Mouse (Mus musculus): Measurements from ENCODE around the gene Wars.
"Not testable (repeated sequence)": the region's sequence is repeated elsewhere in the genome, so short reads cannot be mapped to it uniquely, and the experiment has no call there.

Wars gene

GRCm38 (mm10) chr12:108857109-108857508 is 36.9 kb downstream of the Wars start:
- no peak for DNase-seq (ENCODE audit: low spot score in 2 of 2)

- DNase-seq (ENCODE audit: low spot score in 2 of 2) = no peak
Measured at GRCm38 (mm10) chr12:108856186-108856585, 37.8 kb downstream of the Wars start.

GRCm38 (mm10) chr12:108855081-108855480 is 38.9 kb downstream of the Wars start:
- DNase-seq (ENCODE audit: low spot score in 2 of 2) = no peak

- no peak for DNase-seq (ENCODE audit: low spot score in 2 of 2)
Measured at GRCm38 (mm10) chr12:108852822-108853221, 41.2 kb downstream of the Wars start.

- DNase-seq (ENCODE audit: low spot score in 2 of 2) = no peak
Measured at GRCm38 (mm10) chr12:108850886-108851285, 43.1 kb downstream of the Wars start.

GRCm38 (mm10) chr12:108850129-108850528 is 43.8 kb downstream of the Wars start:
- DNase-seq (ENCODE audit: low spot score in 2 of 2) = no peak

GRCm38 (mm10) chr12:108849488-108850022 is 44.4 kb downstream of the Wars start:
- DNase-seq (ENCODE audit: low spot score in 2 of 2) = no peak

GRCm38 (mm10) chr12:108848033-108848432 is 45.9 kb downstream of the Wars start:
- not testable (repeated sequence) for DNase-seq (ENCODE audit: low spot score in 2 of 2)

GRCm38 (mm10) chr12:108842663-108843062 is 51.3 kb downstream of the Wars start:
- DNase-seq (ENCODE audit: low spot score in 2 of 2) = no peak

GRCm38 (mm10) chr12:108841181-108841580 is 52.8 kb downstream of the Wars start:
- DNase-seq (ENCODE audit: low spot score in 2 of 2) = no peak

GRCm38 (mm10) chr12:108836722-108837121 is 57.3 kb downstream of the Wars start:
- DNase-seq (ENCODE audit: low spot score in 2 of 2) = no peak

GRCm38 (mm10) chr12:108835840-108836409 is 58.0 kb downstream of the Wars start, which contains the start of the genes Slc25a29 and Slc25a47:
TSS of gene Slc25a29 (minus strand) at chr12:108835883.
TSS of gene Slc25a47 (plus strand) at chr12:108836046.
- DNase-seq (ENCODE audit: low spot score in 2 of 2) = peak; percentile 89 to 96

- no peak for DNase-seq (ENCODE audit: low spot score in 2 of 2)
Measured at GRCm38 (mm10) chr12:108835208-108835839, 58.6 kb downstream of the Wars start.

- DNase-seq (ENCODE audit: low spot score in 2 of 2) = no peak
Measured at GRCm38 (mm10) chr12:108834786-108835185, 59.2 kb downstream of the Wars start.

- no peak for DNase-seq (ENCODE audit: low spot score in 2 of 2)
Measured at GRCm38 (mm10) chr12:108834337-108834736, 59.6 kb downstream of the Wars start.

GRCm38 (mm10) chr12:108833408-108833807 is 60.6 kb downstream of the Wars start:
- no peak for DNase-seq (ENCODE audit: low spot score in 2 of 2)

- no peak for DNase-seq (ENCODE audit: low spot score in 2 of 2)
Measured at GRCm38 (mm10) chr12:108832851-108833250, 61.1 kb downstream of the Wars start.

GRCm38 (mm10) chr12:108831966-108832643 is 61.9 kb downstream of the Wars start:
- no peak for DNase-seq (ENCODE audit: low spot score in 2 of 2)

GRCm38 (mm10) chr12:108830358-108830757 is 63.6 kb downstream of the Wars start:
- no peak for DNase-seq (ENCODE audit: low spot score in 2 of 2)

- no peak for DNase-seq (ENCODE audit: low spot score in 2 of 2)
Measured at GRCm38 (mm10) chr12:108829636-108830035, 64.3 kb downstream of the Wars start.

- no peak for DNase-seq (ENCODE audit: low spot score in 2 of 2)
Measured at GRCm38 (mm10) chr12:108827641-108828040, 66.3 kb downstream of the Wars start.

GRCm38 (mm10) chr12:108826958-108827535 is 66.9 kb downstream of the Wars start:
- DNase-seq (ENCODE audit: low spot score in 2 of 2) = no peak
